Comparison of ENCODE assay signal across 14 mouse cellular contexts in genomic region chr10:7111462-7112000, GRCm38 (mm10). TPM values are rescaled to one million over a fixed set of nuclear protein-coding genes. Genes with fewer than 3 reads are reported as not detected.
A peak's percentile ranks its signal among the peaks of the same experiment; 100 is the strongest.
DNase-seq lines count a peak whose midpoint lies in the region; ATAC-seq and TF ChIP-seq lines count a peak whose summit lies in the region.
"Had no signal": no experiment of that assay in that cellular context is flagged by ENCODE, and none has a peak within 500 bp of the region (broad histone marks: within the 10 kb centered on the region; RNA-seq: fewer than 3 reads in every experiment).

No protein-coding gene starts in this region.

- no peak for ATAC-seq in midbrain, postnatal 0 days (ENCODE audit: low FRiP score)
- ATAC-seq in midbrain, embryonic 16.5 days = no peak
- no peak for ATAC-seq in erythroblast, adult 5-6 weeks (replicated peaks; ENCODE audit: low FRiP score, poor library complexity, severe bottlenecking)
- ATAC-seq: midbrain, embryonic 13.5 days had no signal

- no peak overlapping the region for H3K4me2 ChIP-seq in midbrain, postnatal 0 days (ENCODE audit: low read depth, low read length, poor library complexity, severe bottlenecking)
- no peak overlapping the region for H3K4me2 ChIP-seq in midbrain, embryonic 16.5 days (ENCODE audit: low read length)
- H3K4me2 ChIP-seq: embryonic facial prominence, embryonic 12.5 days; liver, embryonic 15.5 days; midbrain, embryonic 13.5 days had no signal

- TF ChIP-seq CTCF in midbrain, postnatal 0 days (IDR thresholded peaks at IDR 0.05) = peak; percentile 36

- no peak overlapping the region for H3K4me3 ChIP-seq in midbrain, postnatal 0 days (ENCODE audit: low read depth, low read length)
- no peak overlapping the region for H3K4me3 ChIP-seq in midbrain, embryonic 16.5 days (ENCODE audit: low read depth, low read length)
- H3K4me3 ChIP-seq: embryonic facial prominence, embryonic 12.5 days; liver, embryonic 15.5 days; midbrain, embryonic 13.5 days had no signal

- DNase-seq in gastrocnemius, adult 18-20 months (ENCODE audit: low spot score) = peak; percentile 74
- DNase-seq in gastrocnemius, postnatal 10 days = no peak
- DNase-seq in midbrain, postnatal 0 days (ENCODE audit: low spot score) = peak; percentile 29
- DNase-seq in cerebellum, postnatal 14 days = peak; percentile 62 to 89
- DNase-seq in left cerebral cortex, postnatal 36 days (ENCODE audit: low spot score in 2 of 2) = peak; percentile 32 to 37
- DNase-seq in kidney, postnatal 4 days = no peak
- DNase-seq: thymus, adult 18-20 months had no signal

- H3K9ac ChIP-seq in midbrain, postnatal 0 days (replicated peaks; ENCODE audit: low read length, poor library complexity, severe bottlenecking) = no peak overlapping the region
- no peak overlapping the region for H3K9ac ChIP-seq in midbrain, embryonic 16.5 days (ENCODE audit: low read depth, low read length)
- H3K9ac ChIP-seq: embryonic facial prominence, embryonic 12.5 days; liver, embryonic 15.5 days; midbrain, embryonic 13.5 days had no signal

- no peaks in the 10 kb centered on the region for H3K36me3 ChIP-seq in midbrain, postnatal 0 days (ENCODE audit: insufficient read depth, low read length)
- no peaks in the 10 kb centered on the region for H3K36me3 ChIP-seq in midbrain, embryonic 16.5 days (ENCODE audit: control insufficient read depth, insufficient read depth, low read length)
- H3K36me3 ChIP-seq: embryonic facial prominence, embryonic 12.5 days; liver, embryonic 15.5 days; midbrain, embryonic 13.5 days had no signal

- no peaks in the 10 kb centered on the region for H3K27me3 ChIP-seq in midbrain, postnatal 0 days (ENCODE audit: insufficient read depth, low read length)
- H3K27me3 ChIP-seq in midbrain, embryonic 16.5 days (ENCODE audit: control insufficient read depth, insufficient read depth, low read depth, low read length) = no peaks in the 10 kb centered on the region
- H3K27me3 ChIP-seq: embryonic facial prominence, embryonic 12.5 days; liver, embryonic 15.5 days; midbrain, embryonic 13.5 days had no signal

- WGBS in midbrain, postnatal 0 days = 77% methylated on average over 6 of the region's 6 CpGs
- 74% methylated on average over 6 of the region's 6 CpGs for WGBS in midbrain, embryonic 16.5 days

- no peaks in the 10 kb centered on the region for H3K4me1 ChIP-seq in midbrain, postnatal 0 days (ENCODE audit: insufficient read depth, low read length)
- no peaks in the 10 kb centered on the region for H3K4me1 ChIP-seq in midbrain, embryonic 16.5 days (ENCODE audit: control insufficient read depth, insufficient read depth, low read length)
- H3K4me1 ChIP-seq: embryonic facial prominence, embryonic 12.5 days; liver, embryonic 15.5 days; midbrain, embryonic 13.5 days had no signal

- H3K27ac ChIP-seq in midbrain, postnatal 0 days (ENCODE audit: low read depth, low read length) = no peak overlapping the region
- no peak overlapping the region for H3K27ac ChIP-seq in midbrain, embryonic 16.5 days (ENCODE audit: low read length)
- H3K27ac ChIP-seq: embryonic facial prominence, embryonic 12.5 days; kidney, postnatal 0 days; liver, embryonic 15.5 days; midbrain, embryonic 13.5 days had no signal

- no peaks in the 10 kb centered on the region for H3K9me3 ChIP-seq in midbrain, postnatal 0 days (ENCODE audit: low read length)
- no peaks in the 10 kb centered on the region for H3K9me3 ChIP-seq in midbrain, embryonic 16.5 days (replicated peaks; ENCODE audit: control insufficient read depth, low read length, poor library complexity, severe bottlenecking)
- H3K9me3 ChIP-seq: liver, embryonic 15.5 days; midbrain, embryonic 13.5 days had no signal

- intact Hi-C loops in left cerebral cortex, postnatal 36 days (cut with DNase I) = no loop called here

RNA-seq across cellular contexts. Expression of gene Ipcef1, which starts 59.3 kb away (rescaled TPM):
- not detected for total RNA-seq in gastrocnemius, adult 18-20 months (2021)
- under 1 TPM; 0.12 to 0.56 TPM for total RNA-seq in gastrocnemius, postnatal 10 days (2021)
- 6.1 and 11.1 TPM in 2 replicates for total RNA-seq in midbrain, postnatal 0 days (2014; rRNA removed)
- 1.3 and 1.8 TPM in 2 replicates for polyA plus RNA-seq in midbrain, postnatal 0 days (2015; fragmentation: Nextera tagmentation; extraction: Ambion mirVana)
- polyA plus RNA-seq in midbrain, embryonic 16.5 days (2015; fragmentation: Nextera tagmentation; extraction: Ambion mirVana) = 0.98 and 1.6 TPM in 2 replicates
- 10 to 100 TPM; 87.4 to 88.4 TPM for total RNA-seq in left cerebral cortex, postnatal 36 days (2021)
- 9.4 and 21.9 TPM in 2 replicates for total RNA-seq in erythroblast, adult 5-6 weeks (2015; ENCODE audit: low replicate concordance)
- total RNA-seq in erythroblast, adult 5-6 weeks (2017; ENCODE audit: low replicate concordance) = 6.0 and 7.1 TPM in 2 replicates
- polyA plus RNA-seq: heart, embryonic 14.5 days had no signal

Comparison
In these comparisons a context has a peak if more than half of its experiments do, and no peak if none do; other contexts are left out.
1. DNase-seq: peak in gastrocnemius, adult 18-20 months (single experiment), midbrain, postnatal 0 days (single experiment), cerebellum, postnatal 14 days (2 of 2) and left cerebral cortex, postnatal 36 days (2 of 2); none in gastrocnemius, postnatal 10 days (single experiment) and kidney, postnatal 4 days (0 of 2).